Comparison of ENCODE assay signal across 16 mouse cellular contexts in genomic region chr3:56764336-56764735, GRCm38 (mm10).
"Had no signal": no experiment of that assay in that cellular context is flagged by ENCODE, and none has a peak within 500 bp of the region (broad histone marks: within the 10 kb centered on the region; RNA-seq: fewer than 3 reads in every experiment).

No protein-coding gene starts in this region.

- DNase-seq: heart, postnatal 10 days; heart, postnatal 14 days; heart, postnatal 36 days; heart, postnatal 4 days; kidney, adult 11 months; kidney, adult 18-20 months; kidney, adult 2 months; kidney, adult 8-10 months; kidney, adult 9 months; kidney, postnatal 10 days; kidney, postnatal 14 days; kidney, postnatal 25 days; kidney, postnatal 36 days; kidney, postnatal 4 days; layer of hippocampus, adult 9-11 months; layer of hippocampus, postnatal 36 days had no signal
